Mouse (Mus musculus) midbrain, embryonic 13.5 days (tissue): ENCODE measurements around the gene Evl. TPM values are rescaled to one million over a fixed set of nuclear protein-coding genes. Genes with fewer than 3 reads are reported as not detected.

ENCODE experiments used
- microRNA counts: library from miRNA; unstranded; fragments of <30 nt; microRNA quantifications from one replicate; lab custom pipeline; 2016
- microRNA-seq: library from miRNA; unstranded; fragments of <30 nt; microRNA quantifications from one replicate; pipeline ENCODE4, GENCODE M21; 2016
- polyA plus RNA-seq: library from polyadenylated mRNA; unstranded; fragments of >200 nt; fragmentation: Nextera tagmentation; extraction: Ambion mirVana; gene quantifications from 2 replicates; pipeline ENCODE4 v1.2.1, GENCODE M21; 2015

Gene Evl
- polyA plus RNA-seq, 1 experiment from 2014 or later: 204 TPM

MicroRNA genes within 50 kb of the gene (microRNA counts, 519-probe panel; counts per million panel counts)
- microRNA mmu-miR-342-3p (lab: Ali Mortazavi, UCI) (5,817 counts per million, percentile 94 among the panel's probes with 10 or more counts), microRNA mmu-miR-342-5p (lab: Ali Mortazavi, UCI) (110 counts per million, percentile 56 among the panel's probes with 10 or more counts)

Small RNA genes within 50 kb of the gene (microRNA-seq; reads per million reads assigned to microRNA genes)
- gene Gm23872 (not detected), gene Mir342 (8,087 reads per million, percentile 94 among the genes with 10 or more reads in this experiment)

Other genes starting within 250 kb of the Evl start
- 2.0 and 2.9 TPM in 2 replicates for gene Hhipl1, start 248.4 kb upstream of the Evl start, polyA plus RNA-seq
- gene Cyp46a1, start 220.3 kb upstream of the Evl start, polyA plus RNA-seq: 16.7 and 17.7 TPM in 2 replicates
- 65.7 and 66.7 TPM in 2 replicates for gene Eml1, start 183.8 kb upstream of the Evl start, polyA plus RNA-seq
- 3.0 and 3.8 TPM in 2 replicates for gene Degs2, start 147.6 kb downstream of the Evl start, polyA plus RNA-seq
- gene Yy1, start 238.3 kb downstream of the Evl start, polyA plus RNA-seq: 14.7 and 17.4 TPM in 2 replicates